In genomic region chr4:136133801-136134200, GRCm38 (mm10) we compare ENCODE assay signal across 9 mouse cellular contexts. TPM values are rescaled to one million over a fixed set of nuclear protein-coding genes. Genes with fewer than 3 reads are reported as not detected.
DNase-seq lines count a peak whose midpoint lies in the region; ATAC-seq and TF ChIP-seq lines count a peak whose summit lies in the region.
"Had no signal": no experiment of that assay in that cellular context is flagged by ENCODE, and none has a peak within 500 bp of the region (broad histone marks: within the 10 kb centered on the region; RNA-seq: fewer than 3 reads in every experiment).

No protein-coding gene starts in this region.

- no peaks in the 10 kb centered on the region for H3K79me2 ChIP-seq in heart, adult 2 months (replicated peaks; ENCODE audit: control insufficient read depth, insufficient read depth, low read length)

- WGBS in heart, adult 2 months = 40% methylated on average over 9 of the region's 9 CpGs
- 22% methylated on average over 9 of the region's 9 CpGs for WGBS in liver, postnatal 0 days (ENCODE audit: insufficient replicate concordance)

- H3K27me3 ChIP-seq in heart, adult 2 months (ENCODE audit: control insufficient read depth, insufficient read depth, low read length) = no peaks in the 10 kb centered on the region
- peaks cover 21% of the 10 kb centered on the region for H3K27me3 ChIP-seq in liver, postnatal 0 days (ENCODE audit: insufficient read depth, low read length)

- no peak for TF ChIP-seq CTCF in heart, adult 2 months (IDR thresholded peaks at IDR 0.05)
- no peak for TF ChIP-seq CTCF in liver, postnatal 0 days (IDR thresholded peaks at IDR 0.05; ENCODE audit: low read depth)

- no peak for DNase-seq in heart, adult 2 months
- no peak for DNase-seq in heart, adult 18-20 months
- peak; percentile 71 for DNase-seq in ovary, postnatal 36 days (ENCODE audit: low spot score)
- no peak for DNase-seq in ovary, postnatal 14 days (ENCODE audit: low spot score)
- no peak for DNase-seq in liver, postnatal 0 days
- DNase-seq in adrenal gland, adult 8-10 months = no peak
- DNase-seq in yolk sac, embryonic 10.5 days (ENCODE audit: low spot score) = no peak
- DNase-seq in testis, postnatal 14 days (ENCODE audit: low spot score) = no peak
- DNase-seq: thymus, postnatal 14 days had no signal

- H3K4me2 ChIP-seq in liver, postnatal 0 days (ENCODE audit: low read depth, low read length) = peak overlapping the region; percentile 78; the same call in 1 of the 2 replicates

- H3K4me3 ChIP-seq in heart, adult 2 months = no peak overlapping the region
- H3K4me3 ChIP-seq in liver, postnatal 0 days (ENCODE audit: low read depth, low read length) = no peak overlapping the region

- peak overlapping the region; percentile 95 for H3K27ac ChIP-seq in heart, adult 2 months
- peak overlapping the region; percentile 73 for H3K27ac ChIP-seq in liver, postnatal 0 days (ENCODE audit: low read depth)

- H3K9ac ChIP-seq in heart, adult 2 months (ENCODE audit: low read depth, low read length) = no peak overlapping the region
- no peak overlapping the region for H3K9ac ChIP-seq in liver, postnatal 0 days (replicated peaks)

- ATAC-seq in liver, postnatal 0 days = no peak

- TF ChIP-seq POLR2A in heart, adult 2 months (IDR thresholded peaks at IDR 0.05; ENCODE audit: insufficient read depth, low read depth, low read length) = no peak

- intact Hi-C loops in heart, adult 2 months (cut with DNase I) = no loop called here

- TF ChIP-seq EP300 in heart, adult 2 months (IDR thresholded peaks at IDR 0.05; ENCODE audit: insufficient read depth, low read depth, low read length) = no peak
- no peak for TF ChIP-seq EP300 in liver, postnatal 0 days (IDR thresholded peaks at IDR 0.05; ENCODE audit: low read depth)

- peaks cover 15% of the 10 kb centered on the region for H3K4me1 ChIP-seq in heart, adult 2 months (ENCODE audit: control insufficient read depth, insufficient read depth, low read length)
- H3K4me1 ChIP-seq in liver, postnatal 0 days (ENCODE audit: insufficient read depth) = peaks cover 12% of the 10 kb centered on the region; the same call in 1 of the 2 replicates

- no peaks in the 10 kb centered on the region for H3K36me3 ChIP-seq in heart, adult 2 months (ENCODE audit: control insufficient read depth, insufficient read depth, low read length)
- no peaks in the 10 kb centered on the region for H3K36me3 ChIP-seq in liver, postnatal 0 days (replicated peaks; ENCODE audit: insufficient read depth, low read length)

- H3K9me3 ChIP-seq in liver, postnatal 0 days (ENCODE audit: low read length) = peaks cover 4% of the 10 kb centered on the region

RNA-seq across cellular contexts. Expression of gene Id3, which starts 9.5 kb away (rescaled TPM):
- 10 to 100 TPM; 56.8 to 58.8 TPM for total RNA-seq in heart, adult 2 months (2021)
- 92.1 and 120 TPM in 2 replicates for polyA plus RNA-seq in heart, adult 2 months (2012; rRNA removed)
- 10 to 100 TPM; 58.3 to 64.3 TPM for total RNA-seq in heart, adult 18-20 months (2021)
- 77.3 and 79.1 TPM in 2 replicates for polyA plus RNA-seq in liver, postnatal 0 days (2015; fragmentation: Nextera tagmentation; extraction: Ambion mirVana)
- total RNA-seq in adrenal gland, adult 8-10 months (2022) = 10 to 100 TPM; 58.3 to 76.8 (median 73.8) TPM

RNA-seq across cellular contexts. Expression of gene E2f2, which starts 38.4 kb away (rescaled TPM):
- total RNA-seq in heart, adult 2 months (2021) = 1 to 10 TPM in 1 of 2 experiments, under 1 TPM in 1; 0.65 to 5.3 TPM
- polyA plus RNA-seq in heart, adult 2 months (2012; rRNA removed) = 0.41 and 1.3 TPM in 2 replicates
- total RNA-seq in heart, adult 18-20 months (2021) = 1 to 10 TPM; 1.3 to 1.4 TPM
- 48.6 and 50.2 TPM in 2 replicates for polyA plus RNA-seq in liver, postnatal 0 days (2015; fragmentation: Nextera tagmentation; extraction: Ambion mirVana)
- 1 to 10 TPM; 2.6 to 3.6 (median 2.7) TPM for total RNA-seq in adrenal gland, adult 8-10 months (2022)
